Mouse (Mus musculus): ENCODE measurements around the gene Txlna.

- TF ChIP-seq CTCF (IDR thresholded peaks at IDR 0.05; ENCODE audit: low read depth) (no peak), EP300 (IDR thresholded peaks at IDR 0.05; ENCODE audit: low read depth) (no peak)
Measured at GRCm38 (mm10) chr4:129654770-129655169, 13.9 kb upstream of the Txlna start.

Measured in heart, postnatal 0 days (tissue).